Mouse (Mus musculus) liver, embryonic 16.5 days (tissue): ENCODE measurements around the gene Gm20425. TPM values are rescaled to one million over a fixed set of nuclear protein-coding genes. Genes with fewer than 3 reads are reported as not detected.
A peak's percentile ranks its signal among the peaks of the same experiment; 100 is the strongest.

Source experiments
- ATAC-seq: fragments of 200-750 bp; cut with Nextera tagmentation; 2 replicates; pipeline ENCODE4 v1.8.0; 2017; ENCODE audit warnings: low read depth, mild to moderate bottlenecking, moderate number of reproducible peaks, moderate library complexity
- H3K27ac ChIP-seq: fragments of 300-500 bp; sonication (generic); 2 replicates; pipeline ENCODE4 v1.5.1; 2014; ENCODE audit warnings: mild to moderate bottlenecking, low read length
- H3K27me3 ChIP-seq: fragments of 300-500 bp; sonication (generic); 2 replicates; pipeline ENCODE4 v1.6.1; 2014; ENCODE audit warnings: low read depth, low read length, mixed read lengths; ENCODE audit not compliant: control insufficient read depth, insufficient read depth
- H3K36me3 ChIP-seq: fragments of 300-500 bp; sonication (generic); 2 replicates; pipeline ENCODE4 v1.6.1; 2014; ENCODE audit warnings: mild to moderate bottlenecking; ENCODE audit not compliant: control insufficient read depth, insufficient read depth
- H3K4me1 ChIP-seq: fragments of 300-500 bp; sonication (generic); 2 replicates; pipeline ENCODE4 v1.6.1; 2014; ENCODE audit warnings: low read depth, low read length, mixed read lengths; ENCODE audit not compliant: control insufficient read depth
- H3K4me2 ChIP-seq: fragments of 300-500 bp; sonication (generic); 2 replicates; pipeline ENCODE4 v1.6.1; 2014; ENCODE audit warnings: low read depth, low read length, mixed read lengths
- H3K4me3 ChIP-seq: fragments of 300-500 bp; sonication (generic); 2 replicates; pipeline ENCODE4 v1.5.1; 2014; ENCODE audit warnings: low read depth, mild to moderate bottlenecking, low read length
- H3K9ac ChIP-seq: fragments of 300-500 bp; sonication (generic); 2 replicates; pipeline ENCODE4 v1.6.1; 2014; ENCODE audit warnings: low read depth, low read length
- H3K9me3 ChIP-seq: fragments of 300-500 bp; sonication (generic); replicated peaks from 2 replicates; pipeline ENCODE4 v1.6.1; 2016; ENCODE audit warnings: low read length; ENCODE audit not compliant: control insufficient read depth
- WGBS: fragments of 180-500 bp; shearing (Covaris S2); extraction: QIAGEN DNeasy Blood & Tissue Kit; methylation state at CpG from one replicate; pipeline ENCODE4 v1.1.7; 2014; ENCODE audit not compliant: insufficient replicate concordance; 5-methylcytosine and 5-hydroxymethylcytosine counted together
- polyA plus RNA-seq: library from polyadenylated mRNA; unstranded; fragments of >200 nt; fragmentation: Nextera tagmentation; extraction: Ambion mirVana; gene quantifications from 2 replicates; pipeline ENCODE4 v1.2.1, GENCODE M21; 2015

Gm20425 gene
- polyA plus RNA-seq, 1 experiment from 2014 or later: 3.4 TPM

- Histone ChIP-seq H3K9ac (no peak overlapping the region), H3K4me1 (peaks cover 9% of the 10 kb centered on the region), H3K4me3 (no peak overlapping the region), H3K9me3 (no peaks in the 10 kb centered on the region), H3K27me3 (no peaks in the 10 kb centered on the region), H3K36me3 (no peaks in the 10 kb centered on the region), H3K4me2 (no peak overlapping the region; the same call in 1 of the 2 replicates), H3K27ac (peak overlapping the region; percentile 75)
- WGBS: 58% methylated on average over 4 of the region's 4 CpGs
- peak; percentile 84 for ATAC-seq
Measured at GRCm38 (mm10) chr9:103243640-103244039, 13.5 kb upstream of the Gm20425 start.

- H3K9me3 ChIP-seq: no peaks in the 10 kb centered on the region
- no peak overlapping the region for H3K4me2 ChIP-seq
- peak overlapping the region; percentile 74 for H3K27ac ChIP-seq
- WGBS: 47% methylated on average over 2 of the region's 2 CpGs
- no peaks in the 10 kb centered on the region for H3K36me3 ChIP-seq
- no peaks in the 10 kb centered on the region for H3K27me3 ChIP-seq
- ATAC-seq: peak; percentile 60
- H3K4me3 ChIP-seq: no peak overlapping the region
- peaks cover 4% of the 10 kb centered on the region for H3K4me1 ChIP-seq
- H3K9ac ChIP-seq: no peak overlapping the region
Measured at GRCm38 (mm10) chr9:103241206-103241605, 11.1 kb upstream of the Gm20425 start.

GRCm38 (mm10) chr9:103239471-103239870 lies 9.4 kb upstream of the Gm20425 start:
- H3K4me3 ChIP-seq: no peak overlapping the region
- no peak overlapping the region for H3K4me2 ChIP-seq
- no peak overlapping the region for H3K9ac ChIP-seq
- no peak for ATAC-seq
- WGBS: 74% methylated on average over 6 of the region's 6 CpGs
- no peaks in the 10 kb centered on the region for H3K27me3 ChIP-seq
- peaks cover 4% of the 10 kb centered on the region for H3K4me1 ChIP-seq
- H3K27ac ChIP-seq: no peak overlapping the region
- H3K36me3 ChIP-seq: no peaks in the 10 kb centered on the region
- H3K9me3 ChIP-seq: no peaks in the 10 kb centered on the region

- Histone ChIP-seq H3K4me3 (no peak overlapping the region), H3K9ac (no peak overlapping the region), H3K27me3 (no peaks in the 10 kb centered on the region), H3K4me1 (peaks cover 14% of the 10 kb centered on the region), H3K9me3 (no peaks in the 10 kb centered on the region), H3K4me2 (no peak overlapping the region), H3K27ac (peak overlapping the region; percentile 84), H3K36me3 (no peaks in the 10 kb centered on the region)
- 39% methylated on average over 7 of the region's 7 CpGs for WGBS
- ATAC-seq: peak; percentile 56
Measured at GRCm38 (mm10) chr9:103234565-103235165, 4.6 kb upstream of the Gm20425 start.

GRCm38 (mm10) chr9:103234059-103234458 lies 4.0 kb upstream of the Gm20425 start:
- Histone ChIP-seq H3K36me3 (no peaks in the 10 kb centered on the region), H3K4me3 (no peak overlapping the region), H3K4me2 (no peak overlapping the region), H3K9ac (no peak overlapping the region), H3K27me3 (no peaks in the 10 kb centered on the region), H3K4me1 (peaks cover 13% of the 10 kb centered on the region), H3K27ac (peak overlapping the region; percentile 84), H3K9me3 (no peaks in the 10 kb centered on the region)
- 26% methylated on average over 7 of the region's 7 CpGs for WGBS
- ATAC-seq: peak; percentile 20; the same call in 1 of the 2 replicates

- Histone ChIP-seq H3K4me1 (peaks cover 12% of the 10 kb centered on the region), H3K4me2 (no peak overlapping the region), H3K36me3 (no peaks in the 10 kb centered on the region), H3K27ac (peak overlapping the region; percentile 26; the same call in 1 of the 2 replicates), H3K27me3 (no peaks in the 10 kb centered on the region), H3K9ac (no peak overlapping the region), H3K9me3 (no peaks in the 10 kb centered on the region), H3K4me3 (no peak overlapping the region)
- no peak for ATAC-seq
- WGBS: 31% methylated on average over 7 of the region's 7 CpGs
Measured at GRCm38 (mm10) chr9:103233006-103233395, 2.9 kb upstream of the Gm20425 start.

GRCm38 (mm10) chr9:103232232-103233005 lies 2.3 kb upstream of the Gm20425 start:
- H3K27ac ChIP-seq: peak overlapping the region; percentile 26; the same call in 1 of the 2 replicates
- H3K4me1 ChIP-seq: peaks cover 12% of the 10 kb centered on the region
- no peak overlapping the region for H3K4me2 ChIP-seq
- no peaks in the 10 kb centered on the region for H3K9me3 ChIP-seq
- no peaks in the 10 kb centered on the region for H3K36me3 ChIP-seq
- no peaks in the 10 kb centered on the region for H3K27me3 ChIP-seq
- 52% methylated on average over 7 of the region's 7 CpGs for WGBS
- ATAC-seq: no peak
- no peak overlapping the region for H3K4me3 ChIP-seq
- H3K9ac ChIP-seq: no peak overlapping the region

GRCm38 (mm10) chr9:103229037-103229867 lies 855 bp downstream of the Gm20425 start:
- Histone ChIP-seq H3K27me3 (no peaks in the 10 kb centered on the region), H3K4me1 (peaks cover 12% of the 10 kb centered on the region), H3K4me3 (peak overlapping the region; percentile 47), H3K9me3 (no peaks in the 10 kb centered on the region), H3K27ac (peak overlapping the region; percentile 67), H3K36me3 (no peaks in the 10 kb centered on the region), H3K4me2 (peak overlapping the region; percentile 49), H3K9ac (peak overlapping the region; percentile 43)
- 58% methylated on average over 15 of the region's 15 CpGs for WGBS
- ATAC-seq: no peak
